Mouse (Mus musculus) forebrain, embryonic 14.5 days (tissue): ENCODE results near the gene Ngly1. TPM values are rescaled to one million over a fixed set of nuclear protein-coding genes. Genes with fewer than 3 reads are reported as not detected.

Experiments
- ATAC-seq: fragments of 200-750 bp; cut with Nextera tagmentation; 2 replicates; pipeline ENCODE4 v1.8.0; 2017; ENCODE audit warnings: mild to moderate bottlenecking, moderate library complexity
- DNase-seq: peaks from one replicate; pipeline ENCODE4 v3.0.0-alpha.2; 2015; ENCODE audit warnings: low spot score
- H3K27ac ChIP-seq: fragments of 300-500 bp; sonication (generic); 2 replicates; pipeline ENCODE4 v1.5.1; 2014; ENCODE audit warnings: low read depth, mild to moderate bottlenecking, control low read depth, low read length, moderate library complexity
- H3K27me3 ChIP-seq: fragments of 300-500 bp; sonication (generic); replicated peaks from 2 replicates; pipeline ENCODE4 v1.6.1; 2014; ENCODE audit warnings: low read length, control low read depth, mixed read lengths; ENCODE audit not compliant: control insufficient read depth, insufficient read depth
- H3K36me3 ChIP-seq: fragments of 300-500 bp; sonication (generic); 2 replicates; pipeline ENCODE4 v1.6.1; 2014; ENCODE audit warnings: low read length, control low read depth; ENCODE audit not compliant: control insufficient read depth, insufficient read depth
- H3K4me1 ChIP-seq: fragments of 300-500 bp; sonication (generic); 2 replicates; pipeline ENCODE4 v1.6.1; 2014; ENCODE audit warnings: antibody characterized with exemption, low read length, control low read depth; ENCODE audit not compliant: control insufficient read depth, insufficient read depth
- H3K4me2 ChIP-seq: fragments of 300-500 bp; sonication (generic); 2 replicates; pipeline ENCODE4 v1.6.1; 2014; ENCODE audit warnings: mild to moderate bottlenecking, control low read depth, low read length
- H3K4me3 ChIP-seq: fragments of 300-500 bp; sonication (generic); 2 replicates; pipeline ENCODE4 v1.5.1; 2014; ENCODE audit warnings: low read depth, low read length, control low read depth
- H3K9ac ChIP-seq: fragments of 300-500 bp; sonication (generic); 2 replicates; pipeline ENCODE4 v1.6.1; 2014; ENCODE audit warnings: mild to moderate bottlenecking, low read length, control low read depth, moderate library complexity
- H3K9me3 ChIP-seq: fragments of 300-500 bp; sonication (generic); replicated peaks from 2 replicates; pipeline ENCODE4 v1.6.1; 2016; ENCODE audit warnings: low read length, control low read depth, mixed read lengths; ENCODE audit not compliant: control insufficient read depth
- WGBS: fragments of 180-500 bp; shearing (Covaris S2); extraction: QIAGEN DNeasy Blood & Tissue Kit; methylation state at CpG from one replicate; pipeline ENCODE4 v1.1.7; 2014; 5-methylcytosine and 5-hydroxymethylcytosine counted together
- polyA plus RNA-seq: library from polyadenylated mRNA; unstranded; fragments of >200 nt; fragmentation: Nextera tagmentation; extraction: Ambion mirVana; gene quantifications from 2 replicates; pipeline ENCODE4 v1.2.1, GENCODE M21; 2014

The Ngly1 gene
- polyA plus RNA-seq, 1 experiment from 2014 or later: 34.9 TPM

GRCm38 (mm10) chr14:16233515-16233914 is 15.6 kb upstream of the Ngly1 start:
- no peaks in the 10 kb centered on the region for H3K4me1 ChIP-seq
- no peak overlapping the region for H3K4me3 ChIP-seq
- DNase-seq (no peak), ATAC-seq (no peak)
- H3K4me2 ChIP-seq: no peak overlapping the region
- WGBS: 9% methylated on average over 1 of the region's 1 CpGs
- no peak overlapping the region for H3K27ac ChIP-seq
- 0 out of 2 replicates have a peak, but pooled peaks cover 4% of the 10 kb centered on the region for H3K9me3 ChIP-seq
- H3K9ac ChIP-seq: no peak overlapping the region
- no peaks in the 10 kb centered on the region for H3K27me3 ChIP-seq
- no peaks in the 10 kb centered on the region for H3K36me3 ChIP-seq

- H3K4me2 ChIP-seq: no peak overlapping the region
- H3K9me3 ChIP-seq: 0 out of 2 replicates have a peak, but pooled peaks cover 4% of the 10 kb centered on the region
- ATAC-seq (no peak), DNase-seq (no peak)
- no peaks in the 10 kb centered on the region for H3K4me1 ChIP-seq
- H3K27ac ChIP-seq: no peak overlapping the region
- no peak overlapping the region for H3K4me3 ChIP-seq
- no peaks in the 10 kb centered on the region for H3K36me3 ChIP-seq
- no peak overlapping the region for H3K9ac ChIP-seq
- no peaks in the 10 kb centered on the region for H3K27me3 ChIP-seq
- 65% methylated on average over 3 of the region's 3 CpGs for whole genome bisulfite sequencing
Observed at GRCm38 (mm10) chr14:16236466-16236865, 12.6 kb upstream of the Ngly1 start.

GRCm38 (mm10) chr14:16242193-16242815 is 6.8 kb upstream of the Ngly1 start:
- Histone ChIP-seq H3K4me1 (peaks cover 5% of the 10 kb centered on the region; the same call in 1 of the 2 replicates), H3K4me3 (no peak overlapping the region), H3K27me3 (no peaks in the 10 kb centered on the region), H3K9ac (no peak overlapping the region; the same call in 1 of the 2 replicates), H3K36me3 (no peaks in the 10 kb centered on the region), H3K4me2 (peak overlapping the region; percentile 59), H3K27ac (no peak overlapping the region), H3K9me3 (0 out of 2 replicates have a peak, but pooled peaks cover 3% of the 10 kb centered on the region)
- WGBS: 93% methylated on average over 10 of the region's 10 CpGs
- ATAC-seq (peak; percentile 14; the same call in 1 of the 2 replicates), DNase-seq (no peak)

GRCm38 (mm10) chr14:16242947-16243602 is 6.0 kb upstream of the Ngly1 start:
- no peaks in the 10 kb centered on the region for H3K27me3 ChIP-seq
- H3K9ac ChIP-seq: peak overlapping the region; percentile 58
- no peak overlapping the region; the same call in 1 of the 2 replicates for H3K27ac ChIP-seq
- H3K9me3 ChIP-seq: no peaks in the 10 kb centered on the region
- ATAC-seq (peak; percentile 90), DNase-seq (peak; percentile 81)
- 6% methylated on average over 34 of the region's 34 CpGs for whole genome bisulfite sequencing
- peaks cover 5% of the 10 kb centered on the region; the same call in 1 of the 2 replicates for H3K4me1 ChIP-seq
- peak overlapping the region; percentile 38 for H3K4me3 ChIP-seq
- peak overlapping the region; percentile 59 for H3K4me2 ChIP-seq
- H3K36me3 ChIP-seq: no peaks in the 10 kb centered on the region

- Histone ChIP-seq H3K4me1 (peaks cover 5% of the 10 kb centered on the region; the same call in 1 of the 2 replicates), H3K27ac (no peak overlapping the region)
- no peak for ATAC-seq
Observed at GRCm38 (mm10) chr14:16243603-16244209, 5.4 kb upstream of the Ngly1 start.

GRCm38 (mm10) chr14:16244370-16244769 is 4.7 kb upstream of the Ngly1 start:
- WGBS: 44% methylated on average over 2 of the region's 2 CpGs

More at GRCm38 (mm10) chr14:16243603-16244209, 5.4 kb upstream of the Ngly1 start:
- no peaks in the 10 kb centered on the region for H3K27me3 ChIP-seq
- DNase-seq: no peak
- H3K4me2 ChIP-seq: peak overlapping the region; percentile 59
- H3K4me3 ChIP-seq: peak overlapping the region; percentile 38
- H3K9ac ChIP-seq: peak overlapping the region; percentile 58; the same call in 1 of the 2 replicates
- WGBS: 24% methylated on average over 10 of the region's 10 CpGs
- H3K9me3 ChIP-seq: no peaks in the 10 kb centered on the region
- no peaks in the 10 kb centered on the region for H3K36me3 ChIP-seq

GRCm38 (mm10) chr14:16245127-16245526 is 4.0 kb upstream of the Ngly1 start:
- no peak overlapping the region for H3K4me3 ChIP-seq
- no peaks in the 10 kb centered on the region for H3K36me3 ChIP-seq
- no peaks in the 10 kb centered on the region for H3K9me3 ChIP-seq
- WGBS: 73% methylated on average over 1 of the region's 1 CpGs
- H3K27me3 ChIP-seq: no peaks in the 10 kb centered on the region
- H3K4me1 ChIP-seq: peaks cover 10% of the 10 kb centered on the region; the same call in 1 of the 2 replicates
- H3K9ac ChIP-seq: no peak overlapping the region
- no peak overlapping the region for H3K27ac ChIP-seq
- no peak for DNase-seq
- H3K4me2 ChIP-seq: no peak overlapping the region
- ATAC-seq: no peak

More at GRCm38 (mm10) chr14:16244370-16244769, 4.7 kb upstream of the Ngly1 start:
- ATAC-seq (no peak), DNase-seq (no peak)
- Histone ChIP-seq H3K36me3 (no peaks in the 10 kb centered on the region), H3K4me2 (no peak overlapping the region), H3K9ac (no peak overlapping the region), H3K4me3 (no peak overlapping the region), H3K27ac (no peak overlapping the region), H3K9me3 (no peaks in the 10 kb centered on the region), H3K27me3 (no peaks in the 10 kb centered on the region), H3K4me1 (peaks cover 5% of the 10 kb centered on the region; the same call in 1 of the 2 replicates)

GRCm38 (mm10) chr14:16246340-16246912 is 2.7 kb upstream of the Ngly1 start:
- no peak for DNase-seq
- no peaks in the 10 kb centered on the region for H3K27me3 ChIP-seq
- no peak overlapping the region for H3K27ac ChIP-seq
- H3K4me3 ChIP-seq: no peak overlapping the region
- H3K36me3 ChIP-seq: no peaks in the 10 kb centered on the region
- WGBS: 87% methylated on average over 2 of the region's 2 CpGs
- no peak overlapping the region for H3K4me2 ChIP-seq
- no peaks in the 10 kb centered on the region for H3K9me3 ChIP-seq
- peaks cover 11% of the 10 kb centered on the region; the same call in 1 of the 2 replicates for H3K4me1 ChIP-seq
- H3K9ac ChIP-seq: no peak overlapping the region
- ATAC-seq: no peak
